Mouse (Mus musculus) common myeloid progenitor, adult 5-6 weeks (primary cell): ENCODE results near the gene Gm21830. TPM values are rescaled to one million over a fixed set of nuclear protein-coding genes. Genes with fewer than 3 reads are reported as not detected.
"Not testable (repeated sequence)": the region's sequence is repeated elsewhere in the genome, so short reads cannot be mapped to it uniquely, and the experiment has no call there.

Experiments used
- ATAC-seq: replicated peaks from 2 replicates; pipeline ENCODE4 v1.8.0; 2016; ENCODE audit warnings: low read depth, mild to moderate bottlenecking, moderate TSS enrichment, inconsistent platforms; ENCODE audit not compliant: poor library complexity, severe bottlenecking
- total RNA-seq: library from RNA; stranded (forward); fragments of 200-1000, 187-1606 nt; gene quantifications from 2 replicates; pipeline ENCODE4 v1.2.3, GENCODE M21; 2017

Gm21830 gene
- total RNA-seq: not detected in 2 replicates

DNA sequence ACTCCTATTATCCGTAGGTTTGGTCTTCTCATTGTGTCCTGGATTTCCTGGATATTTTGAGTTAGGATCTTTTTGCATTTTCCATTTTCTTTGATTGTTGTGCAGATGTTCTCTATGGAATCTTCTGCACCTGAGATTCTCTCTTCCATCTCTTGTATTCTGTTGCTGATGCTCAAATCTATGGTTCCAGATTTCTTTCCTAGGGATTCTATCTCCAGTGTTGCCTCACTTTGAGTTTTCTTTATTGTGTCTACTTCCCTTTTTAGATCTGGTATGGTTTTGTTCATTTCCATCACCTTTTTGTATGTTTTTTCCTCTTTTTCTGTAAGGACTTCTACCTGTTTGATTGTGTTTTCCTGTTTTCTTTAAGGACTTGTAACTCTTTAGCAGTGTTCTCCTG lies at the start of gene Gm21830:
Gene Gm21830, plus strand, starts transcription at position 301 of the 400 bp plus-strand sequence.
- not testable (repeated sequence) for ATAC-seq

- ATAC-seq: no peak
These were observed 49.0 kb upstream of the Gm21830 start for GRCm38 (mm10) chr2:67364506-67364905.

- no peak for ATAC-seq
These were observed 35.0 kb upstream of the Gm21830 start for GRCm38 (mm10) chr2:67378504-67378903.

GRCm38 (mm10) chr2:67420853-67421252 lies 7.3 kb downstream of the Gm21830 start:
- no peak for ATAC-seq

GRCm38 (mm10) chr2:67422799-67423198 lies 9.3 kb downstream of the Gm21830 start:
- ATAC-seq: no peak

DNA sequence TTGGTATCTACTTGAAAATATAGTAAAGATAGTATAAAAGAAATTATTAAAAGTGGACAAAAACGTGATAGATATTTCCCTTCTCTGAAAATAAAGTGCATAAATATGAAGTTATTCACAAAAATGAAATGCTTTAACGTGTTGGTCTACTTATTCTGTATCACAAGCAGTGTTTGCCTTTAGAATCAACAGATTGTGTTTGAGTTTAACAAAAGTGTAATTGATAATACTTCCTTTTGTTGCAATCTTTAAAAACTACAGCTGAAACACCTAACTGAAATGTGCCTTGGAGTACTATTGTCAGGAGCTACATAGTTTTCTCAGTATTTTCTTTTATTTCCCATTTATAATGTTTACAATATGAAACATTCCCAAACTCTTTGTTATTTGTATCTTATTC lies 19.6 kb downstream of the Gm21830 start, which contains the start of gene Gm26727:
Gene Gm26727, minus strand, starts transcription at position 101 of the 400 bp plus-strand sequence.
- ATAC-seq: no peak

- no peak for ATAC-seq
These were observed 24.8 kb downstream of the Gm21830 start for GRCm38 (mm10) chr2:67438309-67438708.

DNA sequence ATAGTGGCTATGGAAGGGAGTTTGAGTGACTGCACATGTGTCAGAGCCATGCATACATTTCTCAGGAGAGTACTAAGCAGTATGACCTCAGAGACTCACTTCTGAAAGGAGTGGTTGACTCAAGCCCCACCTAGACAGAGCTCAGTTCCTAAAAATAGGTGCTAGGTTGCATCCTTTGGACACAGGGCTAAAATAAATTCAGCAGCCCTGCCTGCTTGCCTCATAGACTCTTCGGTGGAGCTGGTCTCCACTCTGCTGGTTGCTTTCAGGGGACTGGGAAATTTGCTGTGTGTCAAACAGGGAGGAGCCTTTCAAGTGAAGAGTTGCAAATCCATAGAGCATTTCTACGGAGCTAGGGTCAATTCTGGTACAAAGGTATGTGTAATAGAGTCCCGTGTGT lies 32.3 kb downstream of the Gm21830 start, which contains the start of gene Xirp2:
Gene Xirp2, plus strand, starts transcription at position 223 of the 400 bp plus-strand sequence.
- ATAC-seq: no peak

- ATAC-seq: no peak
These were observed 33.2 kb downstream of the Gm21830 start for GRCm38 (mm10) chr2:67446772-67447171.

- no peak for ATAC-seq
These were observed 33.7 kb downstream of the Gm21830 start for GRCm38 (mm10) chr2:67447206-67447605.

- ATAC-seq: no peak
These were observed 47.3 kb downstream of the Gm21830 start for GRCm38 (mm10) chr2:67460857-67461256.

GRCm38 (mm10) chr2:67467036-67467435 lies 53.5 kb downstream of the Gm21830 start:
- no peak for ATAC-seq

DNA sequence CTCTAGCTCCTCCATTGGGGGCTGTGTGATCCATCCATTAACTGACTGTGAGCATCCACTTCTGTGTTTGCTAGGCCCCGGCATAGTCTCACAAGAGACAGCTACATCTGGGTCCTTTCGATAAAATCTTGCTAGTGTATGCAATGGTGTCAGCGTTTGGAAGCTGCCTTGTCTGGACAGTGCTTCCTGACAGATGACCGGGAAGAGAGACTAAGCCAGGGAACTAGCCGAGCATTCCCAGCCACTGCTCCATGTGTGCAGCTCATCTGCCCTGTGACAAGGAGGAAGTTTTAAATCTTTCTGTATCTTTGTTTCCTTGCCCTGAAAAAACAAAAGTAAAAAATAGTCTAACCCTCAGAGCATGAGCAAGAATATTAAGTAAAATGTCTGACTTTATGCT lies 56.5 kb downstream of the Gm21830 start:
- ATAC-seq: not testable (repeated sequence)

- ATAC-seq: peak; percentile 69; the same call in 1 of the 2 replicates
These were observed 64.2 kb downstream of the Gm21830 start for GRCm38 (mm10) chr2:67477753-67478152.

- ATAC-seq: no peak
These were observed 67.5 kb downstream of the Gm21830 start for GRCm38 (mm10) chr2:67481051-67481450.

Other genes with a start within 250 kb of the Gm21830 start
- not detected in 2 replicates for gene Gm26727, start 19.5 kb downstream of the Gm21830 start, total RNA-seq
- not detected in 2 replicates for gene Xirp2, start 32.3 kb downstream of the Gm21830 start, total RNA-seq
- not detected in 2 replicates for gene B3galt1, start 152.1 kb downstream of the Gm21830 start, total RNA-seq